Mouse (Mus musculus) ES-E14 (cell line): ENCODE measurements around the gene Napa. TPM values are rescaled to one million over a fixed set of nuclear protein-coding genes. Genes with fewer than 3 reads are reported as not detected.

Experiments used
- DNase-seq: peaks from one replicate; pipeline ENCODE4 v3.0.0-alpha.2; 2013; ENCODE audit warnings: low read depth, low spot score
- H3K27ac ChIP-seq: 2 replicates; pipeline ENCODE4 v1.5.1; 2012; ENCODE audit warnings: low read depth, mild to moderate bottlenecking, low read length, moderate library complexity, mixed read lengths; ENCODE audit not compliant: poor library complexity, insufficient read depth, severe bottlenecking
- H3K36me3 ChIP-seq: 2 replicates; pipeline ENCODE4 v1.6.1; 2012; ENCODE audit warnings: mild to moderate bottlenecking, low read length, moderate library complexity, mixed read lengths; ENCODE audit not compliant: control insufficient read depth, poor library complexity, insufficient read depth, severe bottlenecking
- H3K4me1 ChIP-seq, 2 experiments: fragments of 150-350 bp in 1 of 2; sonication (generic) in 1 of 2; 2 replicates each; pipeline ENCODE4 v1.6.1; 2012; ENCODE audit warnings: low read length in 2 of 2, mild to moderate bottlenecking in 1 of 2, mixed read lengths in 1 of 2; ENCODE audit not compliant: control insufficient read depth in 2 of 2, insufficient read depth in 2 of 2, poor library complexity in 1 of 2
- H3K4me3 ChIP-seq, 2 experiments: fragments of 150-350 bp in 1 of 2; sonication (generic) in 1 of 2; 2 replicates each; pipeline ENCODE4 v1.5.1; 2012; ENCODE audit warnings: low read length in 2 of 2, low read depth in 1 of 2, mild to moderate bottlenecking in 1 of 2, mixed read lengths in 1 of 2; ENCODE audit not compliant: insufficient read depth in 1 of 2, poor library complexity in 1 of 2, severe bottlenecking in 1 of 2
- H3K9ac ChIP-seq: 2 replicates; pipeline ENCODE4 v1.6.1; 2012; ENCODE audit warnings: low read depth, mild to moderate bottlenecking, low read length, mixed read lengths; ENCODE audit not compliant: poor library complexity, insufficient read depth, severe bottlenecking
- H3K9me3 ChIP-seq: fragments of 150-350 bp; sonication (generic); 2 replicates; pipeline ENCODE4 v1.6.1; 2012; ENCODE audit warnings: low read depth, mild to moderate bottlenecking, low read length; ENCODE audit not compliant: control insufficient read depth, insufficient read depth
- CHD2 ChIP-seq: IDR thresholded peaks from 2 replicates; pipeline ENCODE4 v1.6.1; 2014; ENCODE audit warnings: mild to moderate bottlenecking, low read depth, low read length, inconsistent platforms
- HCFC1 ChIP-seq: IDR thresholded peaks from 2 replicates; pipeline ENCODE4 v1.6.1; 2012; ENCODE audit warnings: low read length, inconsistent platforms, borderline replicate concordance; ENCODE audit not compliant: insufficient read depth
- MAFK ChIP-seq: IDR thresholded peaks from 2 replicates; pipeline ENCODE4 v1.6.1; 2014; ENCODE audit warnings: mild to moderate bottlenecking, low read depth, low read length, inconsistent platforms; ENCODE audit not compliant: insufficient read depth
- ZC3H11A ChIP-seq: IDR thresholded peaks from 2 replicates; pipeline ENCODE4 v1.6.1; 2012; ENCODE audit warnings: low read depth, mild to moderate bottlenecking, inconsistent platforms, low read length, borderline replicate concordance
- ZNF384 ChIP-seq: IDR thresholded peaks from 2 replicates; pipeline ENCODE4 v1.6.1; 2012; ENCODE audit warnings: low read depth, low read length, inconsistent platforms
- in situ Hi-C, 2 experiments: fragments of 600-800 bp; cut with MboI; formaldehyde crosslinking; loops; one replicate each; pipeline ENCODE4 v1.15.1; 2025; ENCODE audit warnings: low sequenced_read_pairs in 2 of 2, inconsistent platforms in 1 of 2; ENCODE audit not compliant: unreplicated experiment in 2 of 2
- total RNA-seq: library from RNA; depleted of rRNA; stranded (reverse); fragments of 300-350 nt; gene quantifications from 2 replicates; pipeline ENCODE4 v1.2.3, GENCODE M21; 2012

The Napa gene
- total RNA-seq, 1 experiment: 103 TPM

- in situ Hi-C loops: no loop called here
- TF ChIP-seq ZC3H11A: no peak
- TF ChIP-seq ZNF384: no peak
- TF ChIP-seq HCFC1: no peak
- H3K4me3 ChIP-seq: peak overlapping the region; percentile 6 to 28; a peak in 1 of 4 replicates
Observed at GRCm38 (mm10) chr7:16062099-16062420, 36.2 kb upstream of the Napa start.

GRCm38 (mm10) chr7:16063490-16063889 lies 34.8 kb upstream of the Napa start:
- Histone ChIP-seq H3K9me3 (no peaks in the 10 kb centered on the region), H3K4me3 (no peak overlapping the region), H3K4me1 (peaks cover 0 to 3% of the 10 kb centered on the region in 2 experiments; a peak in 2 of 4 replicates), H3K9ac (no peak overlapping the region), H3K36me3 (no peaks in the 10 kb centered on the region), H3K27ac (no peak overlapping the region)
- in situ Hi-C loops: no loop called here
- DNase-seq: no peak
- TF ChIP-seq MAFK: no peak

More at GRCm38 (mm10) chr7:16062099-16062420, 36.2 kb upstream of the Napa start:
- H3K4me1 ChIP-seq: peaks cover 0 to 3% of the 10 kb centered on the region in 2 experiments; a peak in 2 of 4 replicates
- H3K9me3 ChIP-seq: no peaks in the 10 kb centered on the region
- no peak overlapping the region for H3K9ac ChIP-seq
- DNase-seq: no peak
- no peak overlapping the region for H3K27ac ChIP-seq
- no peaks in the 10 kb centered on the region for H3K36me3 ChIP-seq

GRCm38 (mm10) chr7:16070846-16071245 lies 27.4 kb upstream of the Napa start:
- in situ Hi-C loops: no loop called here
- TF ChIP-seq ZNF384 (no peak), ZC3H11A (no peak), HCFC1 (no peak), CHD2 (no peak), MAFK (no peak)
- DNase-seq: no peak
- Histone ChIP-seq H3K4me3 (no peak overlapping the region), H3K27ac (no peak overlapping the region), H3K9me3 (no peaks in the 10 kb centered on the region), H3K9ac (no peak overlapping the region), H3K36me3 (no peaks in the 10 kb centered on the region), H3K4me1 (no peaks in the 10 kb centered on the region)

- Histone ChIP-seq H3K9ac (no peak overlapping the region), H3K9me3 (no peaks in the 10 kb centered on the region), H3K4me1 (no peaks in the 10 kb centered on the region), H3K36me3 (no peaks in the 10 kb centered on the region), H3K27ac (no peak overlapping the region), H3K4me3 (no peak overlapping the region)
- no peak for DNase-seq
- in situ Hi-C loops: no loop called here
- TF ChIP-seq HCFC1 (no peak), MAFK (no peak), ZC3H11A (no peak), ZNF384 (no peak), CHD2 (no peak)
Observed at GRCm38 (mm10) chr7:16071906-16072305, 26.4 kb upstream of the Napa start.

GRCm38 (mm10) chr7:16079947-16080346 lies 18.3 kb upstream of the Napa start:
- no peak for DNase-seq
- no peak overlapping the region for H3K9ac ChIP-seq
- no peaks in the 10 kb centered on the region for H3K9me3 ChIP-seq
- no peaks in the 10 kb centered on the region for H3K4me1 ChIP-seq
- H3K4me3 ChIP-seq: no peak overlapping the region
- TF ChIP-seq ZNF384: no peak
- no peak for TF ChIP-seq ZC3H11A
- no peak for TF ChIP-seq HCFC1
- TF ChIP-seq CHD2: no peak
- TF ChIP-seq MAFK: no peak
- in situ Hi-C loops: no loop called here
- H3K36me3 ChIP-seq: no peaks in the 10 kb centered on the region
- H3K27ac ChIP-seq: no peak overlapping the region
